Mouse (Mus musculus): ENCODE measurements at regions not wholly inside any gene's neighbourhood (a gene's known extent, or its start where the extent isn't known, plus 50 kb on each side); places are given as distances from the start of the nearest gene placed in this dataset.

DNA sequence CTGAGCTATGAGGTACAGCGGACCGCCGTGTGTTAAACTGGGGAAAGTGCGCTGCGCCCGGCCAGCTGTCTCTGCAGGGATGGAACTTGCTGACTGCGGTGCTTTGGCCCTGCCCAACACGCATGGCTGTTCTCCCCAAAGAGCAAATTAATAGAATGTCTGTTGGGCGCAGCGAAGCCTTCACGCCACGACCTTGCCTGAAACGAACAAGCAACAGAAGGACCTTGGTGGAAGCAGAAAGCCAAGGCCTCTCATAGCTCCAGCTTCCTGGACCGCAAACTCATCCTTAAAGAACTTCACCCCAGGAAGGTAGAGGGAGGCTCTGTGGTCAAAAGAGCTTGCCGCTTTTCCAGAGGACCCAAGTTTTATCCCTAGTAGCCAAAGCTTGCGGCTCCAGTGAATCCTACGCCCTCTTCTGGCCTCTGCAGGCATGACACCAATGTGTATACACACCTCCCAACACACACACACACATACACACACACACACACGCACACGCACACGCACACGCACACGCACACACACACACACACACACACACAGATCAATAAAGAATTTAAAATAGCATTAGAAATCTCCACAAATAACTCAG, 110.2 kb upstream of the Ctnnb1 start:
- no peak for ATAC-seq (ENCODE audit: insufficient read depth, low FRiP score)
- H3K27ac ChIP-seq (ENCODE audit: low read length), result no peak overlapping the region
- H3K4me2 ChIP-seq (ENCODE audit: low read depth, low read length), result no peak overlapping the region
- H3K27me3 ChIP-seq (ENCODE audit: control insufficient read depth, insufficient read depth, low read length), result no peaks in the 10 kb centered on the region
- no peaks in the 10 kb centered on the region for H3K36me3 ChIP-seq (ENCODE audit: control insufficient read depth, insufficient read depth, low read length)
- H3K9me3 ChIP-seq (replicated peaks; ENCODE audit: control insufficient read depth, low read length), result no peaks in the 10 kb centered on the region
- no peak overlapping the region for H3K9ac ChIP-seq (ENCODE audit: low read length)
- no peaks in the 10 kb centered on the region for H3K4me1 ChIP-seq (ENCODE audit: control insufficient read depth, insufficient read depth, low read length)
- H3K4me3 ChIP-seq (replicated peaks; ENCODE audit: low read length), result no peak overlapping the region
- WGBS, result 91% methylated on average over 22 of the region's 22 CpGs

DNA sequence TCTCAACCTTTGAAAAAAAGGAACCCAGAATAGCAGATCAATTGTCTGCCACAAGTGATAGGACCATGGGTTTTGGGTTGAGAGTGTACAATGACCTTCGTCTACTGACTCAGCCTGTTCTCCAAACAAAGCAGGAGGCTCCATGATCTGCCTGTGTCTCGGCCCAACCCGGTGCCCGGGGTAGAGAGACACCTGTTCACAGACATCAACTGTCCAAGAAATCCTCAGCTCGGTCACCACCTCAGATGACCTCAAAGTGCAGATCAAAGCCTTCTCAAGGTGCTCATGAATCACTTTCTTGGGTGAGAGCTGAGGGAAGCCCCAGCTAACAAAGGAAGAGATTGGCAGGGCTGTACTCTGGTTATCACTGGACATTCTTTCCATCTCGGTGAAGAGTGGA, 108.1 kb upstream of the Ctnnb1 start:
- Histone ChIP-seq H3K27me3 (ENCODE audit: control insufficient read depth, insufficient read depth, low read length) (no peaks in the 10 kb centered on the region), H3K9me3 (replicated peaks; ENCODE audit: control insufficient read depth, low read length) (no peaks in the 10 kb centered on the region), H3K27ac (ENCODE audit: low read length) (no peak overlapping the region), H3K9ac (ENCODE audit: low read length) (no peak overlapping the region), H3K4me2 (ENCODE audit: low read depth, low read length) (no peak overlapping the region), H3K4me3 (replicated peaks; ENCODE audit: low read length) (no peak overlapping the region), H3K36me3 (ENCODE audit: control insufficient read depth, insufficient read depth, low read length) (no peaks in the 10 kb centered on the region), H3K4me1 (ENCODE audit: control insufficient read depth, insufficient read depth, low read length) (no peaks in the 10 kb centered on the region)
- 55% methylated on average over 6 of the region's 6 CpGs for WGBS
- ATAC-seq (ENCODE audit: insufficient read depth, low FRiP score), result no peak

DNA sequence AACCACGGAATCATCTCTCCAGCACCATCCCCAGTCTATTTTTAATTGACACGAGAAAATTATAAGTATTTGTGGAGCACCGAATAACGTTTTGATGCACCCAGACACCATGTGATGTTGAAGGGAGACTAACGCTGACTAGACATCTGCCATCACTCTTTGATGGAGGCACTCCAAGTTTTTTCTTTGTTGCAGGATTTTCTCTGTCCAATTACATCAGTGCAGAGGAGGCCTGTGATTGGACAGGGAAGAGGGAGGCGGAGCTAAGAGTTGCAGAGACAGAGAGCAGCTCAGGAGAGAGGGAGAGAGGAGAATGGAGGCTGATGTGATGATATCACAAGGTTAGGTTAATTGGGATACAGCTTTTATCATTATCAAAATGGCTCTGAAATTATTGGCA, 105.6 kb upstream of the Ctnnb1 start:
- 70% methylated on average over 6 of the region's 6 CpGs for WGBS
- H3K9me3 ChIP-seq (replicated peaks; ENCODE audit: control insufficient read depth, low read length), result no peaks in the 10 kb centered on the region
- H3K9ac ChIP-seq (ENCODE audit: low read length), result no peak overlapping the region

DNA sequence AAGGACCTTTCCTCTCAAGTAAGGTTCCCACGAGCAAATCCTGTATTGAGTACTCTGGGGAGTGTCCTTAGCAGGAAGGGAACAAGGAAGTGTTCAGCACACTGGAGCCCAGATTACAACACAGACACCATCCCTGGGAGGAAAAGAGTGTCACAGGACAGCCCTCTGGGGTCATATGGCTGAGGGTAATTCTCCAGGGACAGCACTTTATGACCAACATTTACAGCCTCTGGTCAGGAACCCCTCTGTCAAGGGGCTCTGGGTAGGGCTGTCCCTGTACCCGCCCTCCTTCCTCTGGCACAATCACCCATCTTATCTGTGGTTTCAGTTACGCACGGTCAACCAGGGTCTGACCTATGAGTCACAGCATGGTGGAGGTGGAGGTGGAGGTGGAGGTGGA, 102.8 kb upstream of the Ctnnb1 start:
- WGBS, result 39% methylated on average over 4 of the region's 4 CpGs
- H3K4me1 ChIP-seq (ENCODE audit: control insufficient read depth, insufficient read depth, low read length), result 0 out of 2 replicates have a peak, but pooled peaks cover 4% of the 10 kb centered on the region
- no peaks in the 10 kb centered on the region for H3K36me3 ChIP-seq (ENCODE audit: control insufficient read depth, insufficient read depth, low read length)
- no peaks in the 10 kb centered on the region for H3K9me3 ChIP-seq (replicated peaks; ENCODE audit: control insufficient read depth, low read length)
- peak overlapping the region; percentile 76; the same call in 1 of the 2 replicates for H3K27ac ChIP-seq (ENCODE audit: low read length)
- peak; percentile 75 for ATAC-seq (ENCODE audit: insufficient read depth, low FRiP score)
- H3K9ac ChIP-seq (ENCODE audit: low read length), result no peak overlapping the region
- no peaks in the 10 kb centered on the region for H3K27me3 ChIP-seq (ENCODE audit: control insufficient read depth, insufficient read depth, low read length)
- H3K4me3 ChIP-seq (replicated peaks; ENCODE audit: low read length), result no peak overlapping the region
- no peak overlapping the region; the same call in 1 of the 2 replicates for H3K4me2 ChIP-seq (ENCODE audit: low read depth, low read length)

More for the DNA sequence above, 105.6 kb upstream of the Ctnnb1 start:
- Histone ChIP-seq H3K27ac (ENCODE audit: low read length) (no peak overlapping the region), H3K4me2 (ENCODE audit: low read depth, low read length) (no peak overlapping the region), H3K4me3 (replicated peaks; ENCODE audit: low read length) (no peak overlapping the region), H3K4me1 (ENCODE audit: control insufficient read depth, insufficient read depth, low read length) (no peaks in the 10 kb centered on the region), H3K36me3 (ENCODE audit: control insufficient read depth, insufficient read depth, low read length) (no peaks in the 10 kb centered on the region), H3K27me3 (ENCODE audit: control insufficient read depth, insufficient read depth, low read length) (no peaks in the 10 kb centered on the region)
- ATAC-seq (ENCODE audit: insufficient read depth, low FRiP score), result no peak

DNA sequence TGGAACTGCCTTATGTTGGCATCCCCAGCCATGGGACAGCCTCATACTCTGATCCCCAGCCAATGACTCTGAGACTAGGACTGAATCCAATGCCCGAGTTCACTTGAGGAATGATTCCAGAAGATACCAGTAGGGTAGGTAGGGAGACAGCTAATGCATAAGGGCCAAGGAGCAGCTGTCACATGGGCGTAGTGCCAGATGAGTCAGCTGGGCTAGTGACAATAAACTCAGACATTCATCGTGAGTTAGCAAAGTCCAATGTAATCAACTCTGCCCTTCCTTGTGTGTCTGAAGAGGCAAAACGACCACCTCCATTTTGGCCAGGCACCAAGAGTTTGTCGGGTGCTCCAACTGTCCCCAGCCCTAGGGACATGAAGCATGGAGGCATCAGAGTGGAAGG, 98.5 kb upstream of the Ctnnb1 start:
- no peak overlapping the region for H3K9ac ChIP-seq (ENCODE audit: low read length)
- no peaks in the 10 kb centered on the region for H3K9me3 ChIP-seq (replicated peaks; ENCODE audit: control insufficient read depth, low read length)
- 0 out of 2 replicates have a peak, but pooled peaks cover 4% of the 10 kb centered on the region for H3K4me1 ChIP-seq (ENCODE audit: control insufficient read depth, insufficient read depth, low read length)
- no peak overlapping the region for H3K27ac ChIP-seq (ENCODE audit: low read length)
- H3K27me3 ChIP-seq (ENCODE audit: control insufficient read depth, insufficient read depth, low read length), result no peaks in the 10 kb centered on the region
- H3K4me3 ChIP-seq (replicated peaks; ENCODE audit: low read length), result no peak overlapping the region
- no peaks in the 10 kb centered on the region for H3K36me3 ChIP-seq (ENCODE audit: control insufficient read depth, insufficient read depth, low read length)
- H3K4me2 ChIP-seq (ENCODE audit: low read depth, low read length), result no peak overlapping the region
- 28% methylated on average over 5 of the region's 5 CpGs for WGBS
- ATAC-seq (ENCODE audit: insufficient read depth, low FRiP score), result no peak

DNA sequence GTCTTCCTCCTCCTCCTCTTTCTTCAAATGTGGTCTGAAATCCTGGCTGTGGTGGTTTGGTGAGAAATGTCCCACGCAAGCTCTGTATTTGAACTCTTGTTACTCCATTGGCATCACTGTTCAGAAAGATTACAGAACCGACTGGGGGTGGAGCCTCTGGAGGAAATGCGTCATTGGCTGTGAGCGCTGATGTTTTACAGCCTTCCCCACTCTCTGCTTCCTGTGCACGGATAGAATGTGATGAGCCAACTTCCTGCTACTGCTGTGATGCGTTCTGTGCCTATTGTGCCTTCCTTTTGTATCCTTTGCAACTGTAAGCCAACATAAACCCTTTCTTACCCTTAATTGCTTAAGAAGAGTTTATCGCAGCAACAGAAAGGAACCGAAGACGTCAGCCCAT, 94.8 kb upstream of the Ctnnb1 start:
- H3K36me3 ChIP-seq (ENCODE audit: control insufficient read depth, insufficient read depth, low read length), result no peaks in the 10 kb centered on the region
- WGBS, result 83% methylated on average over 9 of the region's 9 CpGs

DNA sequence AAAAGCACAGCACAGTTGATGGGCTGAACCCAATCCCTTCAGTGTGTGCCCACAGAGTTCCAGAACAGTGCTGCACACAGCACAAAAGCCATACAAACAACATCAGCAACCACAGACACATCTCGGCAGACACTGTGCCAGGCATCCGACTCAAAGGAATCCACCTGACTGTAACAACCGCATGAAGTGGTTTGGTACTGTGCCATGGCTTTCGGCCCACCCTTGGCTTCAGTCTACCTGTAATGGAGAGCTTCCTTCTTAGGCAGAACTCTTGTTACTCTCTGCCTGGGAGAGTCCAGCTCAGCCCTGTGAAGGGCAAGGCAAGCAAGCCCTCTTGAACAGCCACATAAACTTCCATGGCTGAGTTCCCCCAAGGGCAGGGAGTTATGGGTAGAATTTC, 93.4 kb upstream of the Ctnnb1 start:
- no peak overlapping the region for H3K4me2 ChIP-seq (ENCODE audit: low read depth, low read length)
- H3K27ac ChIP-seq (ENCODE audit: low read length), result no peak overlapping the region
- 0 out of 2 replicates have a peak, but pooled peaks cover under 1% of the 10 kb centered on the region for H3K4me1 ChIP-seq (ENCODE audit: control insufficient read depth, insufficient read depth, low read length)
- H3K4me3 ChIP-seq (replicated peaks; ENCODE audit: low read length), result no peak overlapping the region
- peaks cover 4% of the 10 kb centered on the region; the same call in 1 of the 2 replicates for H3K9me3 ChIP-seq (replicated peaks; ENCODE audit: control insufficient read depth, low read length)
- H3K9ac ChIP-seq (ENCODE audit: low read length), result no peak overlapping the region
- 88% methylated on average over 4 of the region's 4 CpGs for WGBS
- no peak for ATAC-seq (ENCODE audit: insufficient read depth, low FRiP score)
- no peaks in the 10 kb centered on the region for H3K36me3 ChIP-seq (ENCODE audit: control insufficient read depth, insufficient read depth, low read length)
- no peaks in the 10 kb centered on the region for H3K27me3 ChIP-seq (ENCODE audit: control insufficient read depth, insufficient read depth, low read length)

More for the DNA sequence above, 94.8 kb upstream of the Ctnnb1 start:
- no peak overlapping the region for H3K4me2 ChIP-seq (ENCODE audit: low read depth, low read length)
- H3K9ac ChIP-seq (ENCODE audit: low read length), result no peak overlapping the region
- peaks cover 4% of the 10 kb centered on the region; the same call in 1 of the 2 replicates for H3K9me3 ChIP-seq (replicated peaks; ENCODE audit: control insufficient read depth, low read length)
- H3K27ac ChIP-seq (ENCODE audit: low read length), result no peak overlapping the region
- no peak overlapping the region for H3K4me3 ChIP-seq (replicated peaks; ENCODE audit: low read length)
- H3K27me3 ChIP-seq (ENCODE audit: control insufficient read depth, insufficient read depth, low read length), result no peaks in the 10 kb centered on the region
- ATAC-seq (ENCODE audit: insufficient read depth, low FRiP score), result no peak
- H3K4me1 ChIP-seq (ENCODE audit: control insufficient read depth, insufficient read depth, low read length), result 0 out of 2 replicates have a peak, but pooled peaks cover 4% of the 10 kb centered on the region

DNA sequence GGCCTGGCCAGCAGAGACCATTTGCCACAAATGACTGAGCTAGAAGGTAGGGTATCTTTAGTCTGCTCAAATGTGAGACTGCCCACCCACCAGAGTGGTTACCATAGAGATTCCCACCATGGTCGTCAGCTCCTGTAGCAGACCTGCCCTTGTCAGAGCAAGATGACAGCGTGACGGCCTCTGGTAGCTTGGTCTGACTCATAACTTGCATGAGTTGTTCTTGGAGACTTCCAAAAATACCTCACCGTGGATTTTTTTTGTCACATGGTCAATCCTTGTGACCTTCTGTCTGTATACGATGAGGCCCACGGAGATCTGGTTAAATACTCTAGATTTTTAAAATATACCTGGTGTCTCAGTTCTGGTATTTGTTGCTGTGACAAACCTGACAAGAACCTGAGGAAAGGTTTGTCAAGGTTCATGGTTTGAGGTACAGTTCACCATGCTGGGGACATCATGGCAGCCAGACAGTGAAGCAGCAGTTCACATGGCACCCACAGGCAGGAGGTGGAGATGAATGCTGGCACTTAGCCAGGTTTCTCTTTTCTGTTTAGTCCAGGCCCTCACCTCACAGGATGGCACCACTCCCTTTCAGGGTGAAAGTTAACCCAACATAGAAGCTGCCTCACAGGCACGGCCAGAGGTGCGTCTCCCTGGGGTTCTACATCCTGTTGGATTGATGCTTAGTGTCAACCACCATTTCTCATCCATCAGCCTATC, 91.4 kb upstream of the Ctnnb1 start:
- H3K27me3 ChIP-seq (ENCODE audit: control insufficient read depth, insufficient read depth, low read length), result no peaks in the 10 kb centered on the region
- peaks cover 4% of the 10 kb centered on the region; the same call in 1 of the 2 replicates for H3K9me3 ChIP-seq (replicated peaks; ENCODE audit: control insufficient read depth, low read length)
- no peaks in the 10 kb centered on the region for H3K36me3 ChIP-seq (ENCODE audit: control insufficient read depth, insufficient read depth, low read length)
- no peak overlapping the region for H3K27ac ChIP-seq (ENCODE audit: low read length)
- 84% methylated on average over 8 of the region's 8 CpGs for WGBS
- ATAC-seq (ENCODE audit: insufficient read depth, low FRiP score), result no peak
- H3K9ac ChIP-seq (ENCODE audit: low read length), result no peak overlapping the region
- no peaks in the 10 kb centered on the region for H3K4me1 ChIP-seq (ENCODE audit: control insufficient read depth, insufficient read depth, low read length)
- H3K4me2 ChIP-seq (ENCODE audit: low read depth, low read length), result no peak overlapping the region
- H3K4me3 ChIP-seq (replicated peaks; ENCODE audit: low read length), result no peak overlapping the region

DNA sequence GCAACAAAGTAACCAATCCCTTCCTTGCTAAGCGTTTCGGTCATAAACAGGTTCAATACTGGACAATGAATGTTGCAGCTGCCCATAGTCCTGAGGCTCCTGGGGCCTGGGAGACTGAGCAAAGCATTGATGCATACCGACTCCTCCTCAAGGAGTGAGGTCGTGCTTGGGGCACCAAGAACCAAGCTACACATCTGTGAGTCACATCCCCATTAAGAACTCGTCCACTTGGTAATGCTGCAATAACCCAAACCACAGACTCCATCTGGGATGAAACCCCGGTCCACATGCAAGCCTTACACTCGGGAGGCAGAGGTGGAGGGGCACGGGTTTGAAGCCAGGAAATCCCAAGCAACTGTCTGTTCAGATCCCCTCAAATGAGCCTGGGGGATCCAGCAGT, 85.3 kb upstream of the Ctnnb1 start:
- WGBS, result 72% methylated on average over 8 of the region's 8 CpGs

More for the DNA sequence above, 85.3 kb upstream of the Ctnnb1 start:
- Histone ChIP-seq H3K9ac (ENCODE audit: low read length) (no peak overlapping the region), H3K4me3 (replicated peaks; ENCODE audit: low read length) (no peak overlapping the region), H3K36me3 (ENCODE audit: control insufficient read depth, insufficient read depth, low read length) (no peaks in the 10 kb centered on the region), H3K4me2 (ENCODE audit: low read depth, low read length) (no peak overlapping the region), H3K4me1 (ENCODE audit: control insufficient read depth, insufficient read depth, low read length) (no peaks in the 10 kb centered on the region), H3K9me3 (replicated peaks; ENCODE audit: control insufficient read depth, low read length) (no peaks in the 10 kb centered on the region), H3K27me3 (ENCODE audit: control insufficient read depth, insufficient read depth, low read length) (no peaks in the 10 kb centered on the region), H3K27ac (ENCODE audit: low read length) (no peak overlapping the region)
- ATAC-seq (ENCODE audit: insufficient read depth, low FRiP score), result no peak
